In the genomic region with DNA sequence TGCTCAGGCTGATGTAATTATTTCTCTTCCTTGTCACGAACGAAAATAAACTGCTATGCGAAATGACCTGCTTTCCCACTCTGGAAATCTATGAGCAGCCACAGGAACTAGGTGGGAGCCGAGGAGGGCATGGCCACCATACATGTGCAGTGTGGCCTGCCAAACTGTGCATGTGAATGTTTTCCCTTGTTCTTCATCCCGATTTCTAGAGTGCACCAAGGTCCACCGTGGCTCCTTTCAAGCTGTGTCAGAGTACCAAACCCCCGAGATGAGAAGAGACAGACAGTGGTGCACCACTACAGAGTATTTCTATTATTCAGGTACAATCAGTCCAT, we compare ENCODE assay signal across 10 mouse cellular contexts. TPM values are rescaled to one million over a fixed set of nuclear protein-coding genes. Genes with fewer than 3 reads are reported as not detected.
A peak's percentile ranks its signal among the peaks of the same experiment; 100 is the strongest.
DNase-seq lines count a peak whose midpoint lies in the region; ATAC-seq and TF ChIP-seq lines count a peak whose summit lies in the region.
"Had no signal": no experiment of that assay in that cellular context is flagged by ENCODE, and none has a peak within 500 bp of the region (broad histone marks: within the 10 kb centered on the region; RNA-seq: fewer than 3 reads in every experiment).

No protein-coding gene starts in this region.

- 7% methylated on average over 7 of the region's 7 CpGs for WGBS in forebrain, embryonic 16.5 days
- 4% methylated on average over 7 of the region's 7 CpGs for WGBS in midbrain, postnatal 0 days

- H3K36me3 ChIP-seq in forebrain, embryonic 16.5 days (ENCODE audit: control insufficient read depth, insufficient read depth): no peaks in the 10 kb centered on the region
- H3K36me3 ChIP-seq in midbrain, postnatal 0 days (ENCODE audit: insufficient read depth, low read length): no peaks in the 10 kb centered on the region

- TF ChIP-seq CTCF in midbrain, postnatal 0 days (IDR thresholded peaks at IDR 0.05): no peak

- DNase-seq in cerebellum, adult 11-12 months: peak; percentile 31
- no peak for DNase-seq in cerebellum, adult 11 months
- DNase-seq in left cerebral cortex, postnatal 36 days (ENCODE audit: low spot score in 2 of 2): peak; percentile 27 to 40
- no peak for DNase-seq in left cerebral cortex, adult 11 months (ENCODE audit: low spot score)
- DNase-seq in midbrain, postnatal 0 days (ENCODE audit: low spot score): peak; percentile 14
- DNase-seq in urinary bladder, postnatal 36 days (ENCODE audit: low spot score in 2 of 2): no peak
- no peak for DNase-seq in kidney, postnatal 10 days
- DNase-seq: lung, embryonic 14.5 days had no signal

- H3K9ac ChIP-seq in forebrain, embryonic 16.5 days (replicated peaks; ENCODE audit: low read depth, low read length): peak overlapping the region; percentile 65
- H3K9ac ChIP-seq in midbrain, postnatal 0 days (replicated peaks; ENCODE audit: low read length, poor library complexity, severe bottlenecking): peak overlapping the region; percentile 60
- H3K9ac ChIP-seq: lung, embryonic 14.5 days had no signal

- peak; percentile 48 for ATAC-seq in forebrain, embryonic 16.5 days
- peak; percentile 61; the same call in 1 of the 2 replicates for ATAC-seq in midbrain, postnatal 0 days (ENCODE audit: low FRiP score)

- intact Hi-C loops in left cerebral cortex, postnatal 36 days (cut with DNase I): no loop called here

- H3K27me3 ChIP-seq in forebrain, embryonic 16.5 days (replicated peaks; ENCODE audit: control insufficient read depth, insufficient read depth, low read length): 0 out of 2 replicates have a peak, but pooled peaks cover 3% of the 10 kb centered on the region
- H3K27me3 ChIP-seq in midbrain, postnatal 0 days (ENCODE audit: insufficient read depth, low read length): no peaks in the 10 kb centered on the region

- no peaks in the 10 kb centered on the region for H3K9me3 ChIP-seq in forebrain, embryonic 16.5 days (ENCODE audit: control insufficient read depth, low read length)
- no peaks in the 10 kb centered on the region for H3K9me3 ChIP-seq in midbrain, postnatal 0 days (ENCODE audit: low read length)

- H3K4me3 ChIP-seq in forebrain, embryonic 16.5 days (replicated peaks; ENCODE audit: low read length): peak overlapping the region; percentile 56
- peak overlapping the region; percentile 45 for H3K4me3 ChIP-seq in midbrain, postnatal 0 days (ENCODE audit: low read depth, low read length)

- H3K4me2 ChIP-seq in forebrain, embryonic 16.5 days (ENCODE audit: low read length): peak overlapping the region; percentile 58
- H3K4me2 ChIP-seq in midbrain, postnatal 0 days (ENCODE audit: low read depth, low read length, poor library complexity, severe bottlenecking): peak overlapping the region; percentile 63

- H3K27ac ChIP-seq in forebrain, embryonic 16.5 days (ENCODE audit: low read length): no peak overlapping the region
- H3K27ac ChIP-seq in midbrain, postnatal 0 days (ENCODE audit: low read depth, low read length): peak overlapping the region; percentile 80
- H3K27ac ChIP-seq: kidney, postnatal 0 days had no signal

- H3K4me1 ChIP-seq in forebrain, embryonic 16.5 days (replicated peaks; ENCODE audit: control insufficient read depth, insufficient read depth, low read length): peaks cover 3% of the 10 kb centered on the region
- no peaks in the 10 kb centered on the region for H3K4me1 ChIP-seq in midbrain, postnatal 0 days (ENCODE audit: insufficient read depth, low read length)

RNA-seq across cellular contexts. Expression of a gene that starts 0.2 kb away (rescaled TPM):
- 10 to 100 TPM; 12.6 TPM for total RNA-seq in left cerebral cortex, postnatal 36 days (2021)
- polyA plus RNA-seq in forebrain, embryonic 16.5 days (2015; fragmentation: Nextera tagmentation; extraction: Ambion mirVana): 3.0 and 5.9 TPM in 2 replicates
- 24.7 and 30.2 TPM in 2 replicates for total RNA-seq in midbrain, postnatal 0 days (2014; rRNA removed)
- 11.3 and 12.0 TPM in 2 replicates for polyA plus RNA-seq in midbrain, postnatal 0 days (2015; fragmentation: Nextera tagmentation; extraction: Ambion mirVana)

RNA-seq across cellular contexts. Expression of a gene that starts 45.8 kb away (rescaled TPM):
- total RNA-seq in left cerebral cortex, postnatal 36 days (2021): 1 to 10 TPM in 1 of 2 experiments, under 1 TPM in 1; 0.39 to 1.1 TPM
- 0.46 and 1.2 TPM in 2 replicates for polyA plus RNA-seq in forebrain, embryonic 16.5 days (2015; fragmentation: Nextera tagmentation; extraction: Ambion mirVana)
- total RNA-seq in midbrain, postnatal 0 days (2014; rRNA removed): 1.3 and 1.9 TPM in 2 replicates
- polyA plus RNA-seq in midbrain, postnatal 0 days (2015; fragmentation: Nextera tagmentation; extraction: Ambion mirVana): 3.0 and 3.7 TPM in 2 replicates

Comparison
In these comparisons a context has a peak if more than half of its experiments do, and no peak if none do; other contexts are left out.
1. DNase-seq: peak in cerebellum, adult 11-12 months (single experiment), left cerebral cortex, postnatal 36 days (2 of 2) and midbrain, postnatal 0 days (single experiment); none in cerebellum, adult 11 months (single experiment), left cerebral cortex, adult 11 months (single experiment), urinary bladder, postnatal 36 days (0 of 2) and kidney, postnatal 10 days (single experiment).